In genomic region chr1:130659641-130660040, GRCm38 (mm10) we compare ENCODE assay signal across 19 mouse cellular contexts. TPM values are rescaled to one million over a fixed set of nuclear protein-coding genes. Genes with fewer than 3 reads are reported as not detected.
"Had no signal": no experiment of that assay in that cellular context is flagged by ENCODE, and none has a peak within 500 bp of the region (broad histone marks: within the 10 kb centered on the region; RNA-seq: fewer than 3 reads in every experiment).

No protein-coding gene starts in this region.

RNA-seq across cellular contexts. Expression of gene C4bp, which starts 1.8 kb away (rescaled TPM):
- total RNA-seq: megakaryocyte progenitor cell, adult 5-6 weeks; monocyte, adult 5-6 weeks; neutrophil, adult 5-6 weeks had no signal
- polyA plus RNA-seq: lung, embryonic 15.5 days; macrophage; midbrain, embryonic 13.5 days; midbrain, embryonic 15.5 days; neural tube, embryonic 12.5 days; neural tube, embryonic 14.5 days; spleen, adult 2 months; testis, adult 2 months; urinary bladder, adult 2 months had no signal

RNA-seq across cellular contexts. Expression of gene Zp3r, which starts 30.2 kb away (rescaled TPM):
- total RNA-seq: megakaryocyte progenitor cell, adult 5-6 weeks; midbrain, postnatal 0 days; monocyte, adult 5-6 weeks; neutrophil, adult 5-6 weeks had no signal
- polyA plus RNA-seq: lung, adult 2 months; lung, postnatal 0 days; macrophage; midbrain, embryonic 11.5 days; midbrain, embryonic 13.5 days; midbrain, embryonic 15.5 days; midbrain, postnatal 0 days; neural tube, embryonic 12.5 days; neural tube, embryonic 14.5 days; spleen, adult 2 months; thymus, adult 2 months had no signal

RNA-seq across cellular contexts. Expression of gene Gm29427, which starts 56.0 kb away (rescaled TPM):
- total RNA-seq: megakaryocyte progenitor cell, adult 5-6 weeks; midbrain, postnatal 0 days; monocyte, adult 5-6 weeks; neutrophil, adult 5-6 weeks had no signal
- polyA plus RNA-seq: lung, adult 2 months; lung, embryonic 15.5 days; lung, postnatal 0 days; macrophage; midbrain, embryonic 11.5 days; midbrain, embryonic 15.5 days; midbrain, postnatal 0 days; neural tube, embryonic 12.5 days; neural tube, embryonic 14.5 days; spleen, adult 2 months; stomach, embryonic 15.5 days; stomach, postnatal 0 days had no signal
